Mouse (Mus musculus): ENCODE results near the gene Gm11541.
"Not testable (repeated sequence)": the region's sequence is repeated elsewhere in the genome, so short reads cannot be mapped to it uniquely, and the experiment has no call there.

The Gm11541 gene

GRCm38 (mm10) chr11:94652973-94653372 lies 51.3 kb downstream of the Gm11541 start:
- in situ Hi-C loops (cut with MboI; ENCODE audit: low pct_unique_long_range_greater_than_20kb in 1 of 2, low sequenced_read_pairs in 2 of 2, unreplicated experiment in 1 of 2): no loop called here

GRCm38 (mm10) chr11:94651241-94651640 lies 53.1 kb downstream of the Gm11541 start:
- in situ Hi-C loops (cut with MboI; ENCODE audit: low pct_unique_long_range_greater_than_20kb in 1 of 2, low sequenced_read_pairs in 2 of 2, unreplicated experiment in 1 of 2): not testable (repeated sequence)

GRCm38 (mm10) chr11:94646457-94646856 lies 57.8 kb downstream of the Gm11541 start:
- in situ Hi-C loops (cut with MboI; ENCODE audit: low pct_unique_long_range_greater_than_20kb in 1 of 2, low sequenced_read_pairs in 2 of 2, unreplicated experiment in 1 of 2): no loop called here
